Mouse (Mus musculus): ENCODE measurements around the gene Nudt8.

The Nudt8 gene

DNA sequence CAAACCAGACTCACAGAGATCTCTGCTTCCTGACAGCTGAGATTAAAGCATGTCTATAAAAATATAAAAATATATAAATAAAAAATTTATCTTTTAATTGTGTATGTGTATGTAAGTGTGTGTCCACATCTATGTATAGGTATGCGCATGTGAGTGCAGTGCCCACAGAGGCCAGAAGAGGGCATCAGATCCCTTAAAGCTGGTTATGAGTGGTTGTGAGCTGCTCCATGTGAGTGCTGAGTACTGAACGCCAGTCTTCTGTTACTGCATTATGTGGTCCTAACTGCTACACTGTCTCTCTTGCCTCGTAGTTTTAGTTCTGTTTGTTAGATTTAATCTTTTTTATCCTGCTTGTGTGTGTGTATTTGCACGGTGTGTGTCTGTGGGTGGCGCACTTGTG, 50.6 kb downstream of the Nudt8 start:
- no peak for DNase-seq (ENCODE audit: low spot score in 2 of 2)

Measured in urinary bladder, postnatal 36 days (tissue).